Mouse (Mus musculus): Measurements from ENCODE around the gene Cd302. TPM values are rescaled to one million over a fixed set of nuclear protein-coding genes. Genes with fewer than 3 reads are reported as not detected.

The Cd302 gene
- total and polyA plus RNA-seq, 3 experiments: not detected

- Histone ChIP-seq H3K36me3 (replicated peaks in 1 of 2; ENCODE audit: control insufficient read depth in 1 of 2, insufficient read depth in 1 of 2, low read length in 1 of 2) (peaks cover 46 to 65% of the 10 kb centered on the region in 2 experiments), H3K9me3 (replicated peaks; ENCODE audit: low read length) (no peaks in the 10 kb centered on the region), H3K79me2 (replicated peaks; ENCODE audit: control insufficient read depth, extremely low read depth, insufficient read depth, poor library complexity, severe bottlenecking) (no peaks in the 10 kb centered on the region), H3K4me2 (ENCODE audit: insufficient read depth, low read depth, poor library complexity, severe bottlenecking) (no peak overlapping the region), H3K27ac (ENCODE audit: insufficient read depth, low read depth) (no peak overlapping the region), H3K4me3 (replicated peaks in 1 of 3; ENCODE audit: low read depth in 2 of 3, low read length in 2 of 3, poor library complexity in 1 of 3) (no peak overlapping the region), H3K4me1 (ENCODE audit: control insufficient read depth in 1 of 2, insufficient read depth in 2 of 2) (peaks cover 10 to 38% of the 10 kb centered on the region in 2 experiments), H3K9ac (ENCODE audit: insufficient read depth, low read depth) (no peak overlapping the region), H3K27me3 (replicated peaks) (no peaks in the 10 kb centered on the region)
- DNase-seq (ENCODE audit: extremely low read depth): peak; percentile 42
- TF ChIP-seq POLR2A (IDR thresholded peaks at IDR 0.05; ENCODE audit: low read depth, low read length) (no peak), CHD2 (IDR thresholded peaks at IDR 0.05; ENCODE audit: low read length) (no peak), SMC3 (IDR thresholded peaks at IDR 0.05; ENCODE audit: low read depth, low read length) (peak; percentile 39), ELF1 (IDR thresholded peaks at IDR 0.05; ENCODE audit: low read depth, low read length) (peak; percentile 64), CTCF (conservative IDR thresholded peaks at IDR 0.05 in 1 of 2, IDR thresholded peaks at IDR 0.05 in 1 of 2; ENCODE audit: low read depth in 2 of 2, low read length in 2 of 2) (peak; percentile 48 to 59), RAD21 (IDR thresholded peaks at IDR 0.05; ENCODE audit: low read depth, low read length) (peak; percentile 20)
- in situ Hi-C loops (cut with MboI; ENCODE audit: low pct_ligation_motif_present, low pct_unique_long_range_greater_than_20kb, low sequenced_read_pairs): no loop called here
- dilution Hi-C loops (cut with MboI; ENCODE audit: extremely low pct_ligation_motif_present, extremely low pct_unique_long_range_greater_than_20kb, low sequenced_read_pairs): no loop called here
These were observed 39.1 kb upstream of the Cd302 start for GRCm38 (mm10) chr2:60323411-60323810.

GRCm38 (mm10) chr2:60322031-60322726 is 37.9 kb upstream of the Cd302 start:
- in situ Hi-C loops (cut with MboI; ENCODE audit: low pct_ligation_motif_present, low pct_unique_long_range_greater_than_20kb, low sequenced_read_pairs) (no loop called here), dilution Hi-C loops (cut with MboI; ENCODE audit: extremely low pct_ligation_motif_present, extremely low pct_unique_long_range_greater_than_20kb, low sequenced_read_pairs) (no loop called here)
- Histone ChIP-seq H3K4me2 (ENCODE audit: insufficient read depth, low read depth, poor library complexity, severe bottlenecking) (no peak overlapping the region), H3K27ac (ENCODE audit: insufficient read depth, low read depth) (no peak overlapping the region), H3K4me3 (replicated peaks in 1 of 3; ENCODE audit: low read depth in 2 of 3, low read length in 2 of 3, poor library complexity in 1 of 3) (no peak overlapping the region), H3K9me3 (replicated peaks; ENCODE audit: low read length) (no peaks in the 10 kb centered on the region), H3K27me3 (replicated peaks) (no peaks in the 10 kb centered on the region), H3K36me3 (replicated peaks in 1 of 2; ENCODE audit: control insufficient read depth in 1 of 2, insufficient read depth in 1 of 2, low read length in 1 of 2) (peaks cover 50 to 64% of the 10 kb centered on the region in 2 experiments), H3K79me2 (replicated peaks; ENCODE audit: control insufficient read depth, extremely low read depth, insufficient read depth, poor library complexity, severe bottlenecking) (no peaks in the 10 kb centered on the region), H3K4me1 (ENCODE audit: control insufficient read depth in 1 of 2, insufficient read depth in 2 of 2) (peaks cover 3 to 25% of the 10 kb centered on the region in 2 experiments; a peak in 3 of 4 replicates), H3K9ac (ENCODE audit: insufficient read depth, low read depth) (no peak overlapping the region)
- DNase-seq (ENCODE audit: extremely low read depth): no peak
- TF ChIP-seq EP300 (IDR thresholded peaks at IDR 0.05; ENCODE audit: low read length) (no peak), TCF12 (IDR thresholded peaks at IDR 0.05; ENCODE audit: low read depth, low read length) (no peak), IRF4 (IDR thresholded peaks at IDR 0.05; ENCODE audit: low read depth, low read length) (no peak), ZC3H11A (IDR thresholded peaks at IDR 0.05; ENCODE audit: low read depth, low read length) (no peak), POLR2A (IDR thresholded peaks at IDR 0.05; ENCODE audit: low read depth, low read length) (no peak), USF1 (IDR thresholded peaks at IDR 0.05; ENCODE audit: low read depth, low read length) (no peak), MEF2A (IDR thresholded peaks at IDR 0.05; ENCODE audit: borderline replicate concordance, low read depth, low read length) (no peak), SMC3 (IDR thresholded peaks at IDR 0.05; ENCODE audit: low read depth, low read length) (no peak), POLR2AphosphoS2 (IDR thresholded peaks at IDR 0.05; ENCODE audit: low read depth, low read length) (no peak), CTCF (conservative IDR thresholded peaks at IDR 0.05 in 1 of 2, IDR thresholded peaks at IDR 0.05 in 1 of 2; ENCODE audit: low read depth in 2 of 2, low read length in 2 of 2) (no peak), TBP (conservative IDR thresholded peaks at IDR 0.05; ENCODE audit: low read depth, low read length) (no peak), JUN (IDR thresholded peaks at IDR 0.05; ENCODE audit: insufficient read depth, low read depth, low read length) (no peak), BHLHE40 (IDR thresholded peaks at IDR 0.05; ENCODE audit: low read depth, low read length) (no peak), E2F4 (IDR thresholded peaks at IDR 0.05; ENCODE audit: insufficient replicate concordance, low read depth, low read length) (no peak)

Data from CH12.LX (cell line).